Mouse (Mus musculus) liver, embryonic 14.5 days (tissue): ENCODE measurements around the gene Olfr433. TPM values are rescaled to one million over a fixed set of nuclear protein-coding genes. Genes with fewer than 3 reads are reported as not detected.
A peak's percentile ranks its signal among the peaks of the same experiment; 100 is the strongest.
"Not testable (repeated sequence)": the region's sequence is repeated elsewhere in the genome, so short reads cannot be mapped to it uniquely, and the experiment has no call there.

Experiments used
- ATAC-seq: fragments of 200-750 bp; cut with Nextera tagmentation; 2 replicates; pipeline ENCODE4 v1.8.0; 2017; ENCODE audit warnings: moderate number of reproducible peaks, mild to moderate bottlenecking, moderate library complexity; ENCODE audit not compliant: insufficient read depth
- DNase-seq, 3 experiments: peaks; one replicate each; pipeline ENCODE4 v3.0.0-alpha.2; 2012 to 2013; ENCODE audit warnings: low read depth in 3 of 3, low spot score in 3 of 3
- H3K27ac ChIP-seq: fragments of 300-500 bp; sonication (generic); 2 replicates; pipeline ENCODE4 v1.5.1; 2014; ENCODE audit warnings: moderate library complexity, mild to moderate bottlenecking, control low read depth, inconsistent platforms
- H3K27me3 ChIP-seq: fragments of 300-500 bp; sonication (generic); 2 replicates; pipeline ENCODE4 v1.6.1; 2014; ENCODE audit warnings: mild to moderate bottlenecking, low read length, moderate library complexity; ENCODE audit not compliant: control insufficient read depth, insufficient read depth
- H3K36me3 ChIP-seq: fragments of 300-500 bp; sonication (generic); replicated peaks from 2 replicates; pipeline ENCODE4 v1.6.1; 2014; ENCODE audit warnings: low read depth; ENCODE audit not compliant: control insufficient read depth, insufficient read depth
- H3K4me1 ChIP-seq, 2 experiments: fragments of 200-500 bp in 1 of 2; fragments of 300-500 bp in 1 of 2; sonication (generic) in 1 of 2; replicated peaks; 2 replicates each; pipeline ENCODE4 v1.6.1; 2012 to 2014; ENCODE audit warnings: antibody characterized with exemption in 1 of 2, inconsistent platforms in 1 of 2, low read length in 1 of 2; ENCODE audit not compliant: control insufficient read depth in 2 of 2, insufficient read depth in 2 of 2
- H3K4me2 ChIP-seq: fragments of 300-500 bp; sonication (generic); 2 replicates; pipeline ENCODE4 v1.6.1; 2014; ENCODE audit warnings: low read depth, mild to moderate bottlenecking, control low read depth, moderate library complexity
- H3K4me3 ChIP-seq, 2 experiments: fragments of 200-500 bp in 1 of 2; fragments of 300-500 bp in 1 of 2; sonication (generic) in 1 of 2; 2 replicates each; pipeline ENCODE4 v1.5.1; 2012 to 2014; ENCODE audit warnings: low read depth in 2 of 2, low read length in 2 of 2, mild to moderate bottlenecking in 2 of 2, control low read depth in 1 of 2, inconsistent platforms in 1 of 2, moderate library complexity in 1 of 2; ENCODE audit not compliant: insufficient read depth in 1 of 2
- H3K9ac ChIP-seq: fragments of 300-500 bp; sonication (generic); replicated peaks from 2 replicates; pipeline ENCODE4 v1.6.1; 2014; ENCODE audit warnings: mild to moderate bottlenecking, control low read depth, moderate library complexity
- H3K9me3 ChIP-seq: fragments of 300-500 bp; sonication (generic); 2 replicates; pipeline ENCODE4 v1.6.1; 2016; ENCODE audit warnings: low read length, mixed read lengths; ENCODE audit not compliant: control insufficient read depth
- CTCF ChIP-seq: IDR thresholded peaks from 2 replicates; pipeline ENCODE4 v1.5.1; 2016; ENCODE audit warnings: antibody characterized with exemption, low read depth, control low read depth
- EP300 ChIP-seq: IDR thresholded peaks from 2 replicates; pipeline ENCODE4 v1.6.1; 2016; ENCODE audit warnings: antibody characterized with exemption, low read depth
- WGBS: fragments of 180-500 bp; shearing (Covaris S2); extraction: QIAGEN DNeasy Blood & Tissue Kit; methylation state at CpG from one replicate; pipeline ENCODE4 v1.1.7; 2014; ENCODE audit not compliant: insufficient replicate concordance; 5-methylcytosine and 5-hydroxymethylcytosine counted together
- polyA plus RNA-seq, 2 experiments: library from polyadenylated mRNA; depleted of rRNA in 1 of 2; stranded (reverse) in 1 of 2; unstranded in 1 of 2; fragments of >200 nt; fragmentation: Nextera tagmentation in 1 of 2; extraction: Ambion mirVana in 1 of 2; gene quantifications; 2 replicates each; pipeline versions ENCODE4 v1.2.1 to v1.2.3; 2012 to 2014

The Olfr433 gene
- polyA plus RNA-seq (2012; rRNA removed) (0.06 and 0.10 TPM in 2 replicates), polyA plus RNA-seq (2014; fragmentation: Nextera tagmentation; extraction: Ambion mirVana) (0.03 and 0.08 TPM in 2 replicates)

DNA sequence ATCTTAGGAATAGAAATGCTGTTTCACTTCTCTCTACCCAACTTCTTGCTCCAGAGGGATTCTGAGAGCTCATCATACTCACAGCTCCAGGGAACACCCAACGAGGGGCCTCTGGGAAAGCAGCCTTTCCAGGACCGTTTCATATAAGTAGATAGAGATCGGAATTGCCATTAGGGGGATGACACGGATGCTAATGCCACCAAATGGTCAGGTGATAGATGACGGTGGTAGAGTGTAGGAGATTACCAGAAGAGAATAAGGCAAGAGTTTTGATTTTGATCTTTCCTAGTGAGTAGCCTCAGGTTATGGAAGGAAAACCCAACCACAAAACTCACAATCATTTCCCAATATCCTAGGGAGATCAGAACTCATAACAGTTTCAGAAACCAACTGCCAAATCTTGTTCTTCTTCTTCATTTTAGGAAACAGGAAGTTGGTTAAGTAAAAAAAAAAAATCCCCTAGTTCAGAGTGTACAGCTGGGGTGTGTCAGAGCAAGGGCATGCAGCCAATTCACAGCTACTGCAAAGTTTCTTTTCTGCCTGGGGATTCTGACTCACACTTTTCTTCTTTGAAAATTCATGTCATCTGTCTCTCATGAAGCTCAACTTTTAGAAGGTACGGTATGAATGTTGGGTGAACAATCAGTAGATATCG is at the start of gene Olfr433:
TSS of gene Olfr433 (plus strand) at position 183 of the 655 bp plus-strand sequence.
- H3K9me3 ChIP-seq: no peaks in the 10 kb centered on the region
- H3K27ac ChIP-seq: no peak within 1 kb of the TSS
- H3K36me3 ChIP-seq: no peaks in the 10 kb centered on the region
- no peaks in the 10 kb centered on the region for H3K4me1 ChIP-seq
- 51% methylated on average over 7 of the region's 7 CpGs for WGBS
- no peaks in the 10 kb centered on the region for H3K27me3 ChIP-seq
- no peak within 1 kb of the TSS for H3K4me3 ChIP-seq
- no peak within 1 kb of the TSS for H3K9ac ChIP-seq
- DNase-seq: peak in 1 of 3 experiments; percentile 27
- TF ChIP-seq EP300: no peak
- no peak for TF ChIP-seq CTCF
- no peak within 1 kb of the TSS for H3K4me2 ChIP-seq
- ATAC-seq: no peak

DNA sequence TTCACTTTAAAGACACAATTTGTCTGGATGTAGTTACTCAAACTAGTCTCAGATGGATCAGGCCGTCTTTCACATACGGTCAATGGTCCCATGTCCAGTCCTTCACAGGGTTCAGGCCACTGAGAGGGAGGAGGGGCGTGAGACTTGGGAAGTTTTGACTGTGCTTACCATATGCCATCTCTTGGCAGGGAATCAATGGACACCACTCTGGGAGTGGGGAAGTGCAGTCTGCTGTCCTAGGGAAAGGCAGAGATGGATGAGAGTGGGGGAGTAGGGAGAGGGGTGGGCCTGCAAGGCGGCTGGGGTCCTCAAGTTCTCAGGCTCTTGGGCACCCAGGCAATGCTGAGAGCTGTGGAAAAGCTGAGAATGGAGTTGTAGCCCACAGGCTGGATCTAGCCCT is 45.5 kb upstream of the Olfr433 start:
- Histone ChIP-seq H3K4me2 (no peak overlapping the region), H3K4me3 (no peak overlapping the region), H3K9ac (no peak overlapping the region), H3K9me3 (no peaks in the 10 kb centered on the region), H3K4me1 (no peaks in the 10 kb centered on the region), H3K27ac (no peak overlapping the region), H3K27me3 (no peaks in the 10 kb centered on the region), H3K36me3 (no peaks in the 10 kb centered on the region)
- TF ChIP-seq EP300: no peak
- TF ChIP-seq CTCF: no peak
- 65% methylated on average over 4 of the region's 4 CpGs for WGBS
- DNase-seq (no peak), ATAC-seq (no peak)

DNA sequence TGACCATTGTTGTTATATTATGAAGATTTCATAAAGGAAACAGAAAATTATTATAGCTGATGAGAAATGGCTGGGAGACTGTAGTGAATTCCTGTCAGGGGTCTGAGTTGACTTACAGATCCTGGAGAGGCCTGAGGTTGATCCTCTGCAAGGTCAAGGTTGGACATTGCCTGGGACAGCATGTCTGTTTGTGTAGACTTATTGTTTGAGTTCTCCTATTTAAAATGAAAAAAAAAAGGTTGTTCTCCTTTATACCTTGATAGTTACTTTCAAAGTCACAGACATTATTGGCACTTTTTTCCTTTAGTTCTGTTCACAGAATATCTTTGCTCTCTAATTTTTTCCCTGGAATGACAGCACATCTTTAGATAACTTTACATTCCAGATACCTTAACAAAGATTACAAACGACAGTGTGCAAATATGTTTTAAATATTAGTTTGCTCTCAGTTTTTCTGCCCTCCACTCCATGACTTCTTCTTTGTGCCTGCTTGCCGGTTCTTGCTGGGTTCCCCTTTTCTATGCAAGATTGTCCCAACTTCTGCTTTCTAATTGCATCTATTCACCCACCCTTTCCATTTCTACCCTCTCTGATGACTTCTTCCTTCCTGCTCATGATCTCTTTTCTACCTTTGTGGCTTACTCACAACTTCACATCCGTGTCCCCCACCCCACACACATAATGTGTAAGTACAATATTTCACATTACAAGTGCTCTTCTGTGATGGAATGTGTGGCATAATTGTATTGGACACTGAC is 36.0 kb upstream of the Olfr433 start:
- H3K9ac ChIP-seq, DNase-seq: not testable (repeated sequence)
- 4% methylated on average over 2 of the region's 3 CpGs for WGBS

DNA sequence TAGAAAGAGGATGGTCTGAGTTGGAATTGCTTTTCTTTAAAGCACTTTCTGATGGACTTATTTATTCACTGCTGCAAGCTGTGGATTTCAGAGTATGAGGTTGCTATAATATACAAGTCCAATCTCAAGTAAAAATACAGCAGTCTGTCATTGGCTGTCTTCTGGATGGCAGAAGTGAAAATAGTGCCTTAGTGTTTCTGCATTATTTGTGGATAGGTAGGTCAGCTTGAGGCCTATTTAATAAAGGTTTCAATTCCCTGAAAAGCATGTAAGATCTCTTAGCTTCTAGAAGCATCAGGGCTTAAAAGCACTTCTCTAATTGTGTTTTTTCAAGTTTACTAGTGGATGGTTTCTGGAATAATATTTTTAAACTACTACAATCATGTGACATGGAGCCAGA is 33.5 kb upstream of the Olfr433 start:
- not testable (repeated sequence) for H3K4me3 ChIP-seq, H3K4me1 ChIP-seq, DNase-seq, ATAC-seq, H3K4me2 ChIP-seq, H3K9ac ChIP-seq, H3K27me3 ChIP-seq, H3K9me3 ChIP-seq, H3K36me3 ChIP-seq, H3K27ac ChIP-seq

More for the DNA sequence above, 36.0 kb upstream of the Olfr433 start:
- H3K9me3 ChIP-seq, H3K4me1 ChIP-seq, H3K27ac ChIP-seq, H3K36me3 ChIP-seq, H3K4me3 ChIP-seq, H3K4me2 ChIP-seq, ATAC-seq, H3K27me3 ChIP-seq: not testable (repeated sequence)

DNA sequence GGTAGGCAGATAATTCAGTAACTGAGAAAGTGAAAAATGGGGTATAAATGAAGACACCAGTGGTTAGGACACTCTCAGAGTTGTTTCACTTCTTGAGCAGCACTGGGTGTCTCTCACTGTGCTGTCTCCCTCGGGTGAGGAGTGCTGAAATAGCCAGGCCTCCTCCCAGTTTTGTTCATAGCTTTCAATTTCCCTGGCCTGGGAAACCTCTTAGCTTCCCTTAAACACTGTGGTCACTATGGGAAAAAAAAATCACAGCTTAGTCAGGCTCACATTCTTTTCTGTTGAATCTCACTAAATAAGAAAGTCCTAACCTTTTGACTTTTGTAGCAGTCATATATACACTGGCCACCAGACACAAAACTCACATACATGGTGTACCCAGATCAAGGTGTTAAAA is 8.8 kb upstream of the Olfr433 start, which contains the start of gene Ifi205:
TSS of gene Ifi205 (minus strand) at position 113 of the 400 bp plus-strand sequence.
- no peak within 1 kb of the TSS for H3K9ac ChIP-seq
- no peaks in the 10 kb centered on the region for H3K9me3 ChIP-seq
- DNase-seq (no peak), ATAC-seq (no peak)
- TF ChIP-seq CTCF (no peak), EP300 (no peak)
- H3K27me3 ChIP-seq: no peaks in the 10 kb centered on the region
- H3K4me3 ChIP-seq: no peak within 1 kb of the TSS
- no peak within 1 kb of the TSS for H3K27ac ChIP-seq
- no peak within 1 kb of the TSS for H3K4me2 ChIP-seq
- no peaks in the 10 kb centered on the region for H3K36me3 ChIP-seq
- 22% methylated on average over 1 of the region's 1 CpGs for WGBS
- no peaks in the 10 kb centered on the region for H3K4me1 ChIP-seq
